Mouse (Mus musculus): ENCODE measurements around the gene Mtg1. TPM values are rescaled to one million over a fixed set of nuclear protein-coding genes. Genes with fewer than 3 reads are reported as not detected.
"Not testable (repeated sequence)": the region's sequence is repeated elsewhere in the genome, so short reads cannot be mapped to it uniquely, and the experiment has no call there.

Mtg1 gene
- total and polyA plus RNA-seq, 3 experiments = 10.8 to 38.1 TPM; not detected in 1

DNA sequence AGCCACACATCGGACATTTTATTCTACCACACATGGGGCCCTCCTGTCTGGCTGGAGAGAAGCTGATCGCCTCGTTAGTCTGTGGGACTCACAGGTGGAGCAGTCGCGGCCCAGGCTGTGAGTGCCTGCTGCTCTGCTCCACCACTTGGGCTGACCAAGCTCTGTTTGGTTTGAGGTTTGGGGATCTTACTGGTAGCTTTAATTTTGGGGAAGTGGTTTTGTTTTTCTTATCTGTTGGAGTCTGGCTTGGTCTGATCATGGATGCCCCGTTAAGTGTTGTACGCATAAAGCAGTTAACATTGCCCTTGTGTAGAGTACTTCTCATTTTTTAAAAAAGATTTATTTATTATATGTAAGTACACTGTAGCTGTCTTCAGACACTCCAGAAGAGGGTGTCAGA is 3.3 kb upstream of the Mtg1 start:
- peak; percentile 69 for DNase-seq (ENCODE audit: low read depth, low spot score)
- not testable (repeated sequence) for H3K27ac ChIP-seq (ENCODE audit: control insufficient read depth, low read depth, low read length); H3K9me3 ChIP-seq (replicated peaks; ENCODE audit: insufficient read depth, low read length); H3K27me3 ChIP-seq (ENCODE audit: control insufficient read depth in 1 of 2, insufficient read depth in 2 of 2, low read length in 2 of 2); H3K9ac ChIP-seq (ENCODE audit: control insufficient read depth, low read depth, low read length, poor library complexity, severe bottlenecking); H3K4me3 ChIP-seq (ENCODE audit: control insufficient read depth in 1 of 2, insufficient read depth in 1 of 2, low read depth in 2 of 2, low read length in 2 of 2); H3K79me2 ChIP-seq (ENCODE audit: control insufficient read depth, insufficient read depth, low read length, poor library complexity)
- Histone ChIP-seq H3K4me1 (ENCODE audit: control insufficient read depth in 1 of 2, insufficient read depth in 2 of 2, low read length in 2 of 2) (peaks cover 0 to 21% of the 10 kb centered on the region in 2 experiments; a peak in 2 of 4 replicates), H3K36me3 (ENCODE audit: control insufficient read depth in 1 of 2, insufficient read depth in 2 of 2, low read length in 2 of 2) (peaks cover 0 to 16% of the 10 kb centered on the region in 2 experiments; a peak in 2 of 4 replicates)
- TF ChIP-seq ETS1 (IDR thresholded peaks at IDR 0.05; ENCODE audit: low read depth, low read length) (peak; percentile 48; the same call in 1 of the 2 replicates), GATA1 (IDR thresholded peaks at IDR 0.05; ENCODE audit: low read depth, low read length) (peak; percentile 83), SIN3A (IDR thresholded peaks at IDR 0.05; ENCODE audit: low read length) (peak; percentile 58; the same call in 1 of the 2 replicates), EP300 (IDR thresholded peaks at IDR 0.05; ENCODE audit: low read depth in 1 of 2, low read length in 2 of 2) (peak; percentile 81 to 83), TAL1 (IDR thresholded peaks at IDR 0.05; ENCODE audit: low read length) (peak; percentile 51), TCF12 (IDR thresholded peaks at IDR 0.05; ENCODE audit: low read depth, low read length) (peak; percentile 79), RCOR1 (IDR thresholded peaks at IDR 0.05; ENCODE audit: low read depth, low read length) (peak; percentile 92)

GRCm38 (mm10) chr7:140135106-140135770 is 2.1 kb upstream of the Mtg1 start:
- H3K27ac ChIP-seq (ENCODE audit: control insufficient read depth, low read depth, low read length) = no peak overlapping the region
- no peak for TF ChIP-seq POLR2A (IDR thresholded peaks at IDR 0.05; ENCODE audit: control insufficient read depth in 1 of 2, insufficient read depth in 1 of 2, low read depth in 1 of 2, low read length in 2 of 2, poor library complexity in 1 of 2)
- peaks cover 2% of the 10 kb centered on the region; the same call in 1 of the 2 replicates for H3K79me2 ChIP-seq (ENCODE audit: control insufficient read depth, insufficient read depth, low read length, poor library complexity)
- peaks cover 0 to 16% of the 10 kb centered on the region in 2 experiments; a peak in 2 of 4 replicates for H3K36me3 ChIP-seq (ENCODE audit: control insufficient read depth in 1 of 2, insufficient read depth in 2 of 2, low read length in 2 of 2)
- H3K4me3 ChIP-seq (ENCODE audit: control insufficient read depth in 1 of 2, insufficient read depth in 1 of 2, low read depth in 2 of 2, low read length in 2 of 2) = no peak overlapping the region
- H3K9ac ChIP-seq (ENCODE audit: control insufficient read depth, low read depth, low read length, poor library complexity, severe bottlenecking) = no peak overlapping the region
- DNase-seq (ENCODE audit: low read depth, low spot score) = peak; percentile 39
- no peaks in the 10 kb centered on the region for H3K27me3 ChIP-seq (ENCODE audit: control insufficient read depth in 1 of 2, insufficient read depth in 2 of 2, low read length in 2 of 2)
- no peaks in the 10 kb centered on the region for H3K9me3 ChIP-seq (replicated peaks; ENCODE audit: insufficient read depth, low read length)
- H3K4me1 ChIP-seq (ENCODE audit: control insufficient read depth in 1 of 2, insufficient read depth in 2 of 2, low read length in 2 of 2) = peaks cover 0 to 21% of the 10 kb centered on the region in 2 experiments; a peak in 2 of 4 replicates

- Histone ChIP-seq H3K9ac (ENCODE audit: control insufficient read depth, low read depth, low read length, poor library complexity, severe bottlenecking) (peak overlapping the region; percentile 97), H3K79me2 (ENCODE audit: control insufficient read depth, insufficient read depth, low read length, poor library complexity) (peaks cover 2% of the 10 kb centered on the region; the same call in 1 of the 2 replicates), H3K4me1 (ENCODE audit: control insufficient read depth in 1 of 2, insufficient read depth in 2 of 2, low read length in 2 of 2) (peaks cover 0 to 17% of the 10 kb centered on the region in 2 experiments; a peak in 2 of 4 replicates), H3K27ac (ENCODE audit: control insufficient read depth, low read depth, low read length) (peak overlapping the region; percentile 86), H3K27me3 (ENCODE audit: control insufficient read depth in 1 of 2, insufficient read depth in 2 of 2, low read length in 2 of 2) (no peaks in the 10 kb centered on the region), H3K9me3 (replicated peaks; ENCODE audit: insufficient read depth, low read length) (no peaks in the 10 kb centered on the region), H3K4me3 (ENCODE audit: control insufficient read depth in 1 of 2, insufficient read depth in 1 of 2, low read depth in 2 of 2, low read length in 2 of 2) (peak overlapping the region; percentile 66 to 93), H3K36me3 (ENCODE audit: control insufficient read depth in 1 of 2, insufficient read depth in 2 of 2, low read length in 2 of 2) (peaks cover 0 to 16% of the 10 kb centered on the region in 2 experiments; a peak in 2 of 4 replicates)
- TF ChIP-seq USF1 (IDR thresholded peaks at IDR 0.05; ENCODE audit: low read depth, low read length) (no peak), SIN3A (IDR thresholded peaks at IDR 0.05; ENCODE audit: low read length) (no peak), RCOR1 (IDR thresholded peaks at IDR 0.05; ENCODE audit: low read depth, low read length) (no peak), HCFC1 (IDR thresholded peaks at IDR 0.05; ENCODE audit: low read depth, low read length) (no peak), POLR2AphosphoS5 (IDR thresholded peaks at IDR 0.05; ENCODE audit: borderline replicate concordance, low read depth, low read length) (no peak), MAFK (IDR thresholded peaks at IDR 0.05; ENCODE audit: borderline replicate concordance, low read depth, low read length) (no peak), CTCF (IDR thresholded peaks at IDR 0.05 in 2 of 3, conservative IDR thresholded peaks at IDR 0.05 in 1 of 3; ENCODE audit: control insufficient read depth in 1 of 3, insufficient read depth in 1 of 3, low read depth in 2 of 3, low read length in 3 of 3, poor library complexity in 1 of 3, severe bottlenecking in 1 of 3) (no peak), TCF12 (IDR thresholded peaks at IDR 0.05; ENCODE audit: low read depth, low read length) (no peak), MEF2A (IDR thresholded peaks at IDR 0.05; ENCODE audit: extremely low read depth, insufficient replicate concordance, low read depth, low read length, poor library complexity, severe bottlenecking) (0 out of 2 replicates have a peak, but pooled peaks have one; percentile 1)
- no peak for DNase-seq (ENCODE audit: low read depth, low spot score)
Observed at GRCm38 (mm10) chr7:140138021-140138310, 602 bp downstream of the Mtg1 start.

All from MEL (cell line).